Mouse (Mus musculus): ENCODE measurements at regions not wholly inside any gene's neighbourhood (a gene's known extent, or its start where the extent isn't known, plus 50 kb on each side); places are given as distances from the start of the nearest gene placed in this dataset.

- no peak for DNase-seq
Observed at GRCm38 (mm10) chr2:57916375-57917023, 81.2 kb upstream of the Galnt5 start.

DNA sequence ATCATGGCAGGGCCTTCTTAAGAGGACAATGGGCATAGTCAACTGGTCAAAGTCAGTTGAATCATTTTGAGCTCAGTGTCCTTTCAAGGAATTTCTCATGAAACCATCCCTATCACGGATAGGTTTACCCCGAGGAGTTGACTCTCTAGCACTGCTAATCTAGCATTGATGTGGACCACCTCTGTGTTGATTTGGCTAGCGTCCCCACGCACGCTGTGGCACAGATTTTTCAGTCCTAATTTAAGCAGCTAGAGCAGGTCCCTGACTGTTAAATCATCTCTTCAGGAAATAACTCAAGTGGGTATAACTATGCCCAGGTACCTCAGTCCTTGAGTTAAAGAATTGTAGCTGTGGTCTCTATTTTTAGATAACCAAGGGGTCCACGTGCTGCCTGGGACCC is 80.0 kb upstream of the Galnt5 start:
- no peak for DNase-seq

DNA sequence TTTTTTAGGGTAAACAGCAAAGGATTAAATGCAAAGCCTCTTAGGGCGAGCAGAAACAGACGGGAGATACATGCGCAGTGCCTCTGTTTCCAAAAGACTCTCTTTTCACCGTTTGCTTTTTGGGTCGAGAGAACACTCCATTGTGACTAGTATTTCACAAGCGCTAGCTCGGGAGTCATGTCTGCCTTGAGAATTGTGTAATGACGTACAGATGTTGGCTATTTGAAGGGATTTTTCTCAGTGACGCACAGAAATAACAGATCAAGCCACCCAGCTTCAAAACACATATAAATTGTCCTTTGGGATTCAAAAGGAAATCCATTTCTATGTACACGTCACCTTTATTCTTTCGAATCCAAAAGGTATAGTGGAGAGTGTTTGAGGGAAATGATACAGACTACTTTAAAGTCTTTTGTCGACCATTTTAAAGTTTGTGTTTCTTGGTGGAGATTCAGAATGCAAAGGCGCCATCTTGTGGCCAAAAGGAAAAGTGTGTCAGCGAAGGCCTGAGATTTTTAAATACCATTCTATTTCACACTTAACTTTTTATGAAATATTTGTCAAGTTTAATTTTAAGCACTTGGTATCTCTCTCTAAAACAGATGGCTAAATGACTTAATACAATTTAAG is 78.5 kb upstream of the Galnt5 start:
- no peak for DNase-seq

DNA sequence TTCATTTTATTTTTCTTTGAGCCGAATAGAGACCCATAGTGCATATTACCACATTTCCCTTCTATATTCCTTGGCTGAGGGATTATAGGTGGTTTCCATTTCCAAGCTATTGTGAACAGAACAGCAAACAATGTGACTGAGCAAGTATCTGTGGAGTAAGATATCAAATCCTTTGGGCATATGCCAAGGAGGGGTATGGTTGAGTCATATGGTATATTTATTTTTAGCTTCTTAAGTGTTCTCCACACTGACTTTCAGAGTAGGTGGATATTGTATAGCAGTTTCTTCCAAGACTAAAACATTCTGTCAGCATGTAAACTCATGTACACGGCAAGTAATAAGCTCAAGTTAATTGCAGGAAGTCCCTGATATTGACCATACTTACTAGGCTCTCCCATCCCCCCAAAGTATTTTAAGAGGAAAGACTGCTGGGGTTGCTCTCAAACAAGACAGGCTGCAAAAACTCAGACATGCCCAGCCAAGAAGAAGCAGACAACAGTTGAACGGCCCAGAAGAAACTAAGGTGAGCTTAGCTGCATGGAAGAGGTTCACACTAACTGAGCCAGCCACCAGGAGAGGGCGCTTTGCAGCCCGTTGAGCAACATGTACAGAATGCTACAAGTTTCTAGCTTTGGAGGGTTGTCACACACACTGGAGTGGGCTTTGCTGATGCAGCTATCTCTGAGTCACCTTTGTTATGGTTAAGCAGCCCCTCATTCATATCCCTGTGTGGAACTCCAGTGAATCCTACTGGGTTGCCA is 63.4 kb upstream of the Galnt5 start:
- no peak for DNase-seq

Measured in cerebellum, adult 11 months (tissue).